Mouse (Mus musculus) liver, embryonic 16.5 days (tissue): ENCODE data around the gene Guk1. TPM values are rescaled to one million over a fixed set of nuclear protein-coding genes. Genes with fewer than 3 reads are reported as not detected.
A peak's percentile ranks its signal among the peaks of the same experiment; 100 is the strongest.

ENCODE experiments used
- ATAC-seq: fragments of 200-750 bp; cut with Nextera tagmentation; 2 replicates; pipeline ENCODE4 v1.8.0; 2017; ENCODE audit warnings: low read depth, mild to moderate bottlenecking, moderate number of reproducible peaks, moderate library complexity
- H3K27ac ChIP-seq: fragments of 300-500 bp; sonication (generic); 2 replicates; pipeline ENCODE4 v1.5.1; 2014; ENCODE audit warnings: mild to moderate bottlenecking, low read length
- H3K27me3 ChIP-seq: fragments of 300-500 bp; sonication (generic); 2 replicates; pipeline ENCODE4 v1.6.1; 2014; ENCODE audit warnings: low read depth, low read length, mixed read lengths; ENCODE audit not compliant: control insufficient read depth, insufficient read depth
- H3K36me3 ChIP-seq: fragments of 300-500 bp; sonication (generic); 2 replicates; pipeline ENCODE4 v1.6.1; 2014; ENCODE audit warnings: mild to moderate bottlenecking; ENCODE audit not compliant: control insufficient read depth, insufficient read depth
- H3K4me1 ChIP-seq: fragments of 300-500 bp; sonication (generic); 2 replicates; pipeline ENCODE4 v1.6.1; 2014; ENCODE audit warnings: low read depth, low read length, mixed read lengths; ENCODE audit not compliant: control insufficient read depth
- H3K4me2 ChIP-seq: fragments of 300-500 bp; sonication (generic); 2 replicates; pipeline ENCODE4 v1.6.1; 2014; ENCODE audit warnings: low read depth, low read length, mixed read lengths
- H3K4me3 ChIP-seq: fragments of 300-500 bp; sonication (generic); 2 replicates; pipeline ENCODE4 v1.5.1; 2014; ENCODE audit warnings: low read depth, mild to moderate bottlenecking, low read length
- H3K9ac ChIP-seq: fragments of 300-500 bp; sonication (generic); 2 replicates; pipeline ENCODE4 v1.6.1; 2014; ENCODE audit warnings: low read depth, low read length
- H3K9me3 ChIP-seq: fragments of 300-500 bp; sonication (generic); replicated peaks from 2 replicates; pipeline ENCODE4 v1.6.1; 2016; ENCODE audit warnings: low read length; ENCODE audit not compliant: control insufficient read depth
- WGBS: fragments of 180-500 bp; shearing (Covaris S2); extraction: QIAGEN DNeasy Blood & Tissue Kit; methylation state at CpG from one replicate; pipeline ENCODE4 v1.1.7; 2014; ENCODE audit not compliant: insufficient replicate concordance; 5-methylcytosine and 5-hydroxymethylcytosine counted together
- polyA plus RNA-seq: library from polyadenylated mRNA; unstranded; fragments of >200 nt; fragmentation: Nextera tagmentation; extraction: Ambion mirVana; gene quantifications from 2 replicates; pipeline ENCODE4 v1.2.1, GENCODE M21; 2015

Guk1 gene
- polyA plus RNA-seq, 1 experiment from 2014 or later = 55.0 TPM

- H3K4me1 ChIP-seq = peaks cover 37% of the 10 kb centered on the region
- H3K9me3 ChIP-seq = no peaks in the 10 kb centered on the region
- H3K4me3 ChIP-seq = peak overlapping the region; percentile 85
- 37% methylated on average over 9 of the region's 9 CpGs for WGBS
- peak overlapping the region; percentile 98 for H3K27ac ChIP-seq
- ATAC-seq = no peak
- peaks cover 27% of the 10 kb centered on the region for H3K36me3 ChIP-seq
- peak overlapping the region; percentile 94 for H3K4me2 ChIP-seq
- H3K9ac ChIP-seq = peak overlapping the region; percentile 98
- no peaks in the 10 kb centered on the region for H3K27me3 ChIP-seq
These were observed 29.4 kb downstream of the Guk1 start for GRCm38 (mm10) chr11:59162443-59163254.

DNA sequence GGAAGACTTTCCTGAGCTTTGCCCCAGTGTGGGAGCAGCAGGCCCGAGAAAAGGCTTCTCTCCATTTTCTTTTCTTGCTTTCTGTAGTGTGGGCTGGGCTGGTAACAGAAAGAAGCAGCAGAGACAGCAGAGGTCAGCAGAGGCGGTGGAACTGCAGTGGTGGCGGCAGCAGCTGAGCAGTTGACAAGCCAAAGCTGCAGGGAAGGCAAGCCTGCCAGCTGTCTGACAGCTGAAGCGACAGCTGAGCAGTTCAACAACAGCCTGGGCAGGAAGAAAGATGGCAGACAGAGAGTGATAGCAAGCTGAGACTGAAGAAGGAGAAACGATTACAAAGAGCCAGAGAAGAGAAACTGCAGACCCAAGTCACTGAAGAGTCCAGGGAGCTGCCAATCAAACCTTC is 30.6 kb downstream of the Guk1 start:
- Histone ChIP-seq H3K9ac (peak overlapping the region; percentile 9; the same call in 1 of the 2 replicates), H3K4me3 (no peak overlapping the region), H3K27me3 (no peaks in the 10 kb centered on the region), H3K4me1 (peaks cover 33% of the 10 kb centered on the region), H3K9me3 (no peaks in the 10 kb centered on the region), H3K36me3 (peaks cover 37% of the 10 kb centered on the region), H3K4me2 (peak overlapping the region; percentile 94; the same call in 1 of the 2 replicates), H3K27ac (0 out of 2 replicates have a peak overlapping the region, but pooled peaks have one; percentile 4)
- WGBS = 79% methylated on average over 5 of the region's 5 CpGs
- ATAC-seq = no peak

- ATAC-seq = no peak
- no peaks in the 10 kb centered on the region for H3K27me3 ChIP-seq
- no peak overlapping the region for H3K4me3 ChIP-seq
- H3K36me3 ChIP-seq = peaks cover 45% of the 10 kb centered on the region
- H3K4me1 ChIP-seq = peaks cover 16% of the 10 kb centered on the region
- H3K4me2 ChIP-seq = no peak overlapping the region
- no peaks in the 10 kb centered on the region for H3K9me3 ChIP-seq
- H3K9ac ChIP-seq = no peak overlapping the region
- 86% methylated on average over 4 of the region's 4 CpGs for WGBS
- no peak overlapping the region for H3K27ac ChIP-seq
These were observed 32.5 kb downstream of the Guk1 start for GRCm38 (mm10) chr11:59159558-59159957.

- peaks cover 45% of the 10 kb centered on the region for H3K36me3 ChIP-seq
- no peak for ATAC-seq
These were observed 32.9 kb downstream of the Guk1 start for GRCm38 (mm10) chr11:59159099-59159498.

GRCm38 (mm10) chr11:59155900-59156299 is 36.1 kb downstream of the Guk1 start:
- H3K4me1 ChIP-seq = no peaks in the 10 kb centered on the region; the same call in 1 of the 2 replicates
- WGBS = 97% methylated on average over 5 of the region's 5 CpGs
- H3K4me3 ChIP-seq = no peak overlapping the region
- H3K4me2 ChIP-seq = no peak overlapping the region
- ATAC-seq = no peak
- H3K36me3 ChIP-seq = peaks cover 40% of the 10 kb centered on the region
- no peaks in the 10 kb centered on the region for H3K9me3 ChIP-seq
- no peak overlapping the region for H3K9ac ChIP-seq
- no peaks in the 10 kb centered on the region for H3K27me3 ChIP-seq
- no peak overlapping the region for H3K27ac ChIP-seq

More at GRCm38 (mm10) chr11:59159099-59159498, 32.9 kb downstream of the Guk1 start:
- H3K4me1 ChIP-seq = peaks cover 16% of the 10 kb centered on the region
- H3K4me2 ChIP-seq = no peak overlapping the region
- no peaks in the 10 kb centered on the region for H3K27me3 ChIP-seq
- no peak overlapping the region for H3K9ac ChIP-seq
- H3K27ac ChIP-seq = no peak overlapping the region
- WGBS = 88% methylated on average over 13 of the region's 13 CpGs
- H3K9me3 ChIP-seq = no peaks in the 10 kb centered on the region
- no peak overlapping the region for H3K4me3 ChIP-seq

- Histone ChIP-seq H3K27me3 (no peaks in the 10 kb centered on the region), H3K27ac (no peak overlapping the region), H3K4me2 (no peak overlapping the region), H3K4me3 (no peak overlapping the region), H3K4me1 (no peaks in the 10 kb centered on the region), H3K36me3 (peaks cover 33% of the 10 kb centered on the region), H3K9ac (no peak overlapping the region), H3K9me3 (no peaks in the 10 kb centered on the region)
- WGBS = 89% methylated on average over 7 of the region's 7 CpGs
- ATAC-seq = no peak
These were observed 37.8 kb downstream of the Guk1 start for GRCm38 (mm10) chr11:59154220-59154619.

GRCm38 (mm10) chr11:59151729-59152128 is 40.3 kb downstream of the Guk1 start:
- Histone ChIP-seq H3K9ac (no peak overlapping the region), H3K4me1 (no peaks in the 10 kb centered on the region), H3K4me2 (no peak overlapping the region), H3K36me3 (peaks cover 10% of the 10 kb centered on the region), H3K4me3 (no peak overlapping the region), H3K27ac (no peak overlapping the region), H3K27me3 (no peaks in the 10 kb centered on the region), H3K9me3 (no peaks in the 10 kb centered on the region)
- WGBS = 22% methylated on average over 3 of the region's 3 CpGs
- ATAC-seq = no peak

GRCm38 (mm10) chr11:59149302-59149701 is 42.7 kb downstream of the Guk1 start:
- Histone ChIP-seq H3K27me3 (no peaks in the 10 kb centered on the region), H3K9me3 (no peaks in the 10 kb centered on the region), H3K4me3 (no peak overlapping the region), H3K4me2 (no peak overlapping the region), H3K27ac (no peak overlapping the region), H3K36me3 (no peaks in the 10 kb centered on the region), H3K9ac (no peak overlapping the region), H3K4me1 (no peaks in the 10 kb centered on the region)
- 59% methylated on average over 3 of the region's 3 CpGs for WGBS
- ATAC-seq = no peak

- Histone ChIP-seq H3K9me3 (no peaks in the 10 kb centered on the region), H3K36me3 (no peaks in the 10 kb centered on the region), H3K9ac (no peak overlapping the region), H3K4me1 (no peaks in the 10 kb centered on the region), H3K27me3 (peaks cover 2% of the 10 kb centered on the region; the same call in 1 of the 2 replicates), H3K27ac (no peak overlapping the region), H3K4me2 (no peak overlapping the region), H3K4me3 (no peak overlapping the region)
- 74% methylated on average over 5 of the region's 5 CpGs for WGBS
- ATAC-seq = no peak
These were observed 49.0 kb downstream of the Guk1 start for GRCm38 (mm10) chr11:59142962-59143361.
